Mouse (Mus musculus): Measurements from ENCODE around the gene Lats1. TPM values are rescaled to one million over a fixed set of nuclear protein-coding genes. Genes with fewer than 3 reads are reported as not detected.
A peak's percentile ranks its signal among the peaks of the same experiment; 100 is the strongest.

The Lats1 gene
- 8.7 and 17.2 TPM in 2 replicates for polyA plus RNA-seq (2014; fragmentation: Nextera tagmentation; extraction: Ambion mirVana)

GRCm38 (mm10) chr10:7680731-7681301 is at the start of gene Lats1, which contains the start of gene Pcmt1:
Gene Lats1, plus strand, starts transcription at chr10:7681214.
Gene Pcmt1, minus strand, starts transcription at chr10:7681136.
- Histone ChIP-seq H3K4me1 (ENCODE audit: control insufficient read depth, insufficient read depth, low read length) (peaks cover 25% of the 10 kb centered on the region), H3K9me3 (ENCODE audit: control insufficient read depth, low read length) (no peaks in the 10 kb centered on the region), H3K9ac (ENCODE audit: low read depth, low read length) (peak within 1 kb of the TSS; percentile 100), H3K36me3 (ENCODE audit: control insufficient read depth, insufficient read depth, low read length) (peaks cover 33% of the 10 kb centered on the region), H3K27me3 (ENCODE audit: control insufficient read depth, insufficient read depth, low read length) (no peaks in the 10 kb centered on the region), H3K27ac (ENCODE audit: low read depth, low read length) (peak within 1 kb of the TSS; percentile 99), H3K4me2 (replicated peaks; ENCODE audit: low read depth, low read length) (peak within 1 kb of the TSS; percentile 56), H3K4me3 (ENCODE audit: low read length) (peak within 1 kb of the TSS; percentile 96)
- ATAC-seq (ENCODE audit: low FRiP score, low TSS enrichment), result peak; percentile 84
- WGBS, result under 1% methylated on average over 65 of the region's 65 CpGs

GRCm38 (mm10) chr10:7640366-7640765 is 40.6 kb upstream of the Lats1 start:
- no peaks in the 10 kb centered on the region for H3K4me1 ChIP-seq (ENCODE audit: control insufficient read depth, insufficient read depth, low read length)
- H3K27ac ChIP-seq (ENCODE audit: low read depth, low read length), result no peak overlapping the region
- no peaks in the 10 kb centered on the region for H3K9me3 ChIP-seq (ENCODE audit: control insufficient read depth, low read length)
- peaks cover 65% of the 10 kb centered on the region for H3K36me3 ChIP-seq (ENCODE audit: control insufficient read depth, insufficient read depth, low read length)
- no peak overlapping the region for H3K9ac ChIP-seq (ENCODE audit: low read depth, low read length)
- no peaks in the 10 kb centered on the region for H3K27me3 ChIP-seq (ENCODE audit: control insufficient read depth, insufficient read depth, low read length)
- ATAC-seq (ENCODE audit: low FRiP score, low TSS enrichment), result no peak
- H3K4me3 ChIP-seq (ENCODE audit: low read length), result no peak overlapping the region
- 97% methylated on average over 12 of the region's 12 CpGs for WGBS
- no peak overlapping the region for H3K4me2 ChIP-seq (replicated peaks; ENCODE audit: low read depth, low read length)

GRCm38 (mm10) chr10:7645911-7646310 is 35.1 kb upstream of the Lats1 start:
- no peaks in the 10 kb centered on the region for H3K9me3 ChIP-seq (ENCODE audit: control insufficient read depth, low read length)
- no peaks in the 10 kb centered on the region for H3K4me1 ChIP-seq (ENCODE audit: control insufficient read depth, insufficient read depth, low read length)
- H3K27ac ChIP-seq (ENCODE audit: low read depth, low read length), result no peak overlapping the region
- no peak overlapping the region for H3K4me2 ChIP-seq (replicated peaks; ENCODE audit: low read depth, low read length)
- H3K4me3 ChIP-seq (ENCODE audit: low read length), result no peak overlapping the region
- ATAC-seq (ENCODE audit: low FRiP score, low TSS enrichment), result no peak
- H3K9ac ChIP-seq (ENCODE audit: low read depth, low read length), result no peak overlapping the region
- peaks cover 51% of the 10 kb centered on the region for H3K36me3 ChIP-seq (ENCODE audit: control insufficient read depth, insufficient read depth, low read length)
- H3K27me3 ChIP-seq (ENCODE audit: control insufficient read depth, insufficient read depth, low read length), result no peaks in the 10 kb centered on the region
- 89% methylated on average over 2 of the region's 2 CpGs for WGBS

GRCm38 (mm10) chr10:7649059-7649458 is 32.0 kb upstream of the Lats1 start:
- H3K36me3 ChIP-seq (ENCODE audit: control insufficient read depth, insufficient read depth, low read length), result peaks cover 30% of the 10 kb centered on the region
- no peaks in the 10 kb centered on the region for H3K27me3 ChIP-seq (ENCODE audit: control insufficient read depth, insufficient read depth, low read length)
- H3K27ac ChIP-seq (ENCODE audit: low read depth, low read length), result no peak overlapping the region
- no peak overlapping the region for H3K9ac ChIP-seq (ENCODE audit: low read depth, low read length)
- H3K9me3 ChIP-seq (ENCODE audit: control insufficient read depth, low read length), result no peaks in the 10 kb centered on the region
- no peak overlapping the region for H3K4me3 ChIP-seq (ENCODE audit: low read length)
- ATAC-seq (ENCODE audit: low FRiP score, low TSS enrichment), result no peak
- H3K4me2 ChIP-seq (replicated peaks; ENCODE audit: low read depth, low read length), result no peak overlapping the region
- no peaks in the 10 kb centered on the region for H3K4me1 ChIP-seq (ENCODE audit: control insufficient read depth, insufficient read depth, low read length)
- WGBS, result 63% methylated on average over 4 of the region's 4 CpGs

GRCm38 (mm10) chr10:7651057-7651456 is 30.0 kb upstream of the Lats1 start:
- Histone ChIP-seq H3K9me3 (ENCODE audit: control insufficient read depth, low read length) (no peaks in the 10 kb centered on the region), H3K4me3 (ENCODE audit: low read length) (no peak overlapping the region), H3K4me2 (replicated peaks; ENCODE audit: low read depth, low read length) (no peak overlapping the region), H3K4me1 (ENCODE audit: control insufficient read depth, insufficient read depth, low read length) (no peaks in the 10 kb centered on the region), H3K27me3 (ENCODE audit: control insufficient read depth, insufficient read depth, low read length) (no peaks in the 10 kb centered on the region), H3K9ac (ENCODE audit: low read depth, low read length) (no peak overlapping the region), H3K27ac (ENCODE audit: low read depth, low read length) (no peak overlapping the region), H3K36me3 (ENCODE audit: control insufficient read depth, insufficient read depth, low read length) (peaks cover 23% of the 10 kb centered on the region)
- peak; percentile 55; the same call in 1 of the 2 replicates for ATAC-seq (ENCODE audit: low FRiP score, low TSS enrichment)
- 47% methylated on average over 2 of the region's 2 CpGs for WGBS

GRCm38 (mm10) chr10:7662471-7663141 is 18.4 kb upstream of the Lats1 start:
- Histone ChIP-seq H3K4me2 (replicated peaks; ENCODE audit: low read depth, low read length) (peak overlapping the region; percentile 79), H3K4me3 (ENCODE audit: low read length) (peak overlapping the region; percentile 88), H3K36me3 (ENCODE audit: control insufficient read depth, insufficient read depth, low read length) (no peaks in the 10 kb centered on the region), H3K9ac (ENCODE audit: low read depth, low read length) (peak overlapping the region; percentile 87), H3K27ac (ENCODE audit: low read depth, low read length) (peak overlapping the region; percentile 85), H3K4me1 (ENCODE audit: control insufficient read depth, insufficient read depth, low read length) (peaks cover 6% of the 10 kb centered on the region; the same call in 1 of the 2 replicates), H3K27me3 (ENCODE audit: control insufficient read depth, insufficient read depth, low read length) (no peaks in the 10 kb centered on the region), H3K9me3 (ENCODE audit: control insufficient read depth, low read length) (no peaks in the 10 kb centered on the region)
- ATAC-seq (ENCODE audit: low FRiP score, low TSS enrichment), result peak; percentile 82
- under 1% methylated on average over 44 of the region's 44 CpGs for WGBS

- Histone ChIP-seq H3K9me3 (ENCODE audit: control insufficient read depth, low read length) (no peaks in the 10 kb centered on the region), H3K36me3 (ENCODE audit: control insufficient read depth, insufficient read depth, low read length) (no peaks in the 10 kb centered on the region), H3K9ac (ENCODE audit: low read depth, low read length) (peak overlapping the region; percentile 87), H3K4me2 (replicated peaks; ENCODE audit: low read depth, low read length) (peak overlapping the region; percentile 79), H3K27ac (ENCODE audit: low read depth, low read length) (peak overlapping the region; percentile 85), H3K4me1 (ENCODE audit: control insufficient read depth, insufficient read depth, low read length) (peaks cover 6% of the 10 kb centered on the region; the same call in 1 of the 2 replicates), H3K27me3 (ENCODE audit: control insufficient read depth, insufficient read depth, low read length) (no peaks in the 10 kb centered on the region), H3K4me3 (ENCODE audit: low read length) (peak overlapping the region; percentile 88)
- WGBS, result under 1% methylated on average over 63 of the region's 64 CpGs
- peak; percentile 92 for ATAC-seq (ENCODE audit: low FRiP score, low TSS enrichment)
These were observed 17.6 kb upstream of the Lats1 start for GRCm38 (mm10) chr10:7663159-7664026.

GRCm38 (mm10) chr10:7664027-7664526 is 16.9 kb upstream of the Lats1 start:
- no peak for ATAC-seq (ENCODE audit: low FRiP score, low TSS enrichment)
- Histone ChIP-seq H3K9ac (ENCODE audit: low read depth, low read length) (peak overlapping the region; percentile 87), H3K4me2 (replicated peaks; ENCODE audit: low read depth, low read length) (peak overlapping the region; percentile 79), H3K9me3 (ENCODE audit: control insufficient read depth, low read length) (no peaks in the 10 kb centered on the region), H3K27me3 (ENCODE audit: control insufficient read depth, insufficient read depth, low read length) (no peaks in the 10 kb centered on the region), H3K36me3 (ENCODE audit: control insufficient read depth, insufficient read depth, low read length) (no peaks in the 10 kb centered on the region), H3K4me1 (ENCODE audit: control insufficient read depth, insufficient read depth, low read length) (peaks cover 6% of the 10 kb centered on the region; the same call in 1 of the 2 replicates), H3K4me3 (ENCODE audit: low read length) (peak overlapping the region; percentile 88), H3K27ac (ENCODE audit: low read depth, low read length) (no peak overlapping the region)
- WGBS, result 66% methylated on average over 6 of the region's 6 CpGs
